Mouse (Mus musculus): ENCODE data around the gene Ddn.
"Not testable (repeated sequence)": the region's sequence is repeated elsewhere in the genome, so short reads cannot be mapped to it uniquely, and the experiment has no call there.

The Ddn gene

GRCm38 (mm10) chr15:98831684-98832035, 22.4 kb upstream of the Ddn start:
- DNase-seq (ENCODE audit: low spot score): no peak

DNA sequence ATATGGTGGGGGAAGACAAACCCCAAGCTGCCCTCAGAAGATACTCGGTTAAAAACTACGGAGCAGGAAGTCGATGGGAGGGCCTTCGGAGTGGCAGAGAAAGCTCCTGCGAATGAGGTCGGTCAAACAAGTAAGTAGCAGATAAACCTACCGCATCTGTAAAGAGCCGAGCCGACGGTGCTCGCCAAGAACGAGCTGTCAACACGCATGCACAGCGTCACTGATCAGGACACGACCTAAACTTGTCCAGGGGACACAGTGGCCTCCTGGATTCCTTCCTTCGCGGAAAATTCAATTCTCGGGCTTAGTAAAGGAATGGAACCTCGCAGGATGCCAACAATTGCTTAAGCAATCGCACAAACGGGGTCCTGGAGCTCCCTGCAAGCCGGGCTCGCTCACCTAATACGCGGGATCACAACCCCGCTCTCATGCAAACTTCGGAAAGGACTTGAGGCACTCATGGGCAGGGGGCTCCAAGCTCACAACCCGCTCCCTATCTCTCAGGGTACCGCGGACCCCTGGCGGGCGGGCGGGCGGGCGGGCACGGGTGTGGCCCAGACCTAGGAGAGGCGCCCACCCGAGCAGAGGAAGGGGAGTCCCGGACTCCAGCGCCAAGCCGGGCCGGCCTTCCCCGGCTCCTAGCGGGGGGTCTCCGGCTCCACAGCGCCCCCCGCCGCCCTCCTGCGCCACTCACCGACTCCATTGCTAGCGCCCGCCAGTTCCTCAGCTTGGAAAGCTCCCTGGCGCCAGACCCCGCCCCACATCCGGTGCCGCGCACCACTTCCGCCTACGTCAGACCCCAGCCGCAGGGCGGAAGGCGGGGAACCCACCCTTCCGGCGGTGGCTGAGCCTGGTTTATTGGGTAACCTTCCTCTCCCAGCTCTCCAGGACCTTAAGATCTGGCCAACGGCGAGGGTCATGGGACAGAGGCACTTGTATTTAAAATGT, 21.7 kb upstream of the Ddn start, which contains the start of gene Prkag1:
Gene Prkag1 (minus strand): TSS at position 786 of the 948 bp plus-strand sequence.
- peak; percentile 98 for DNase-seq (ENCODE audit: low spot score)

- DNase-seq (ENCODE audit: low spot score): no peak
These were observed 18.3 kb upstream of the Ddn start for GRCm38 (mm10) chr15:98827611-98828011.

DNA sequence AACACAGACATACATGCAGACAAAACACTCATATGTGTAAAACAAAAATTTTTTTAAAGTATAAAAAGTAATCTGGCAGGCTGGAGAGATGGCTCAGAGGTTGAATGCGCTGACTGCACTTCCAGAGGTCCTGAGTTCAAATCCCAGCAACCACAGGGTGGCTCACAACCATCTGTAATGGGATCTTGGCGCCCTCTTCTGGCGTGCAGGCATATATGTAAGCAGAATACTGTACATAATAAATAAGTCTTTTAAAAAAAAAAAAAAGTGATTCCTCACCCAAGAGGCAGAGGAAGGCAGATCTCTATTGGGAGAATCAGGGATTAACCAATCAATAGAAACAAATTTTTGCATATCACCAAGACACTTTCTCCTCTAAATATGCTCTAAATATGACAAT, 14.1 kb upstream of the Ddn start:
- no peak for DNase-seq (ENCODE audit: low spot score)

- no peak for DNase-seq (ENCODE audit: low spot score)
These were observed 12.9 kb upstream of the Ddn start for GRCm38 (mm10) chr15:98822147-98822546.

- no peak for DNase-seq (ENCODE audit: low spot score)
These were observed 12.1 kb upstream of the Ddn start for GRCm38 (mm10) chr15:98821403-98821802.

DNA sequence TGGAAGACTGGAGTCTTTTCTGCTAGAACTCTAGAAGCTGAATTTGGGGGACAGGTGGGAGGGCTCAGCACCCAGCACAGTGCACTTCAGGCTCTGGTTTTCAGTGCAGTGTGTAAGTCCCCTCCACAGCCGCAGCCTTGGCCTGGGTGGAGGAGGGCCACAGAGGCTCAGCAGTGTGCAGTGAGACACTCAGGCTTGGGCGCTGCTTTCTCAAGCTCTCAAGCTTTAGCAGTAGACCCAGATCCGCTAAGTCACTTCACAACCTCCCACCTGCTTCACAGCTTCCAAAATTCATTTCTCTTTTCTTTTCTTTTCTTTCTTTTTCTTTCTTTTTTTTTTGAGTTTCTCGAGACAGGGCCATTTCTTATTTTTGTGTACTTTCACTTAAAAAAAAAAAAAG, 11.6 kb upstream of the Ddn start:
- DNase-seq (ENCODE audit: low spot score): no peak

DNA sequence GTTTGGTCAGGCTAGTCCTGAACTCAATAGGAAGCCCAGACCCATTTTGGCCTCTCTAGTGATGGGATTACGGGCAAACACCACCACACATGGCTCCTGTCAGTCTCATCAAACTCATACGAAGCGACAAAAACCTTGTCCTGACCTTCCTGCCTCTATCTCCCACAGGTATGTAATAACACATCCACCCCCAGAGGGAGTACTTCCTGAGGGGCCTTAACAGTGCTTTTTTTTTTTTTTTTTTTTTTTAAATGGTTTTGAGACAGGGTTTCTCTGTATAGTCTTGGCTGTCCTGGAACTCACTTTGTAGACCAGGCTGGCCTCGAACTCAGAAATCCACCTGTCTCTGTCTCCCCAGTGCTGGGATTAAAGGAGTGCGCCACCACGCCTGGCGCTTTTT, 8.9 kb upstream of the Ddn start:
- DNase-seq (ENCODE audit: low spot score): no peak

GRCm38 (mm10) chr15:98812741-98813424, 3.6 kb upstream of the Ddn start:
- DNase-seq (ENCODE audit: low spot score): peak; percentile 42

- not testable (repeated sequence) for DNase-seq (ENCODE audit: low spot score)
These were observed 922 bp upstream of the Ddn start for GRCm38 (mm10) chr15:98810212-98810611.

GRCm38 (mm10) chr15:98808651-98809134, 597 bp downstream of the Ddn start:
- DNase-seq (ENCODE audit: low spot score): no peak

- peak; percentile 77 for DNase-seq (ENCODE audit: low spot score)
These were observed 1.2 kb downstream of the Ddn start for GRCm38 (mm10) chr15:98807895-98808650.

DNA sequence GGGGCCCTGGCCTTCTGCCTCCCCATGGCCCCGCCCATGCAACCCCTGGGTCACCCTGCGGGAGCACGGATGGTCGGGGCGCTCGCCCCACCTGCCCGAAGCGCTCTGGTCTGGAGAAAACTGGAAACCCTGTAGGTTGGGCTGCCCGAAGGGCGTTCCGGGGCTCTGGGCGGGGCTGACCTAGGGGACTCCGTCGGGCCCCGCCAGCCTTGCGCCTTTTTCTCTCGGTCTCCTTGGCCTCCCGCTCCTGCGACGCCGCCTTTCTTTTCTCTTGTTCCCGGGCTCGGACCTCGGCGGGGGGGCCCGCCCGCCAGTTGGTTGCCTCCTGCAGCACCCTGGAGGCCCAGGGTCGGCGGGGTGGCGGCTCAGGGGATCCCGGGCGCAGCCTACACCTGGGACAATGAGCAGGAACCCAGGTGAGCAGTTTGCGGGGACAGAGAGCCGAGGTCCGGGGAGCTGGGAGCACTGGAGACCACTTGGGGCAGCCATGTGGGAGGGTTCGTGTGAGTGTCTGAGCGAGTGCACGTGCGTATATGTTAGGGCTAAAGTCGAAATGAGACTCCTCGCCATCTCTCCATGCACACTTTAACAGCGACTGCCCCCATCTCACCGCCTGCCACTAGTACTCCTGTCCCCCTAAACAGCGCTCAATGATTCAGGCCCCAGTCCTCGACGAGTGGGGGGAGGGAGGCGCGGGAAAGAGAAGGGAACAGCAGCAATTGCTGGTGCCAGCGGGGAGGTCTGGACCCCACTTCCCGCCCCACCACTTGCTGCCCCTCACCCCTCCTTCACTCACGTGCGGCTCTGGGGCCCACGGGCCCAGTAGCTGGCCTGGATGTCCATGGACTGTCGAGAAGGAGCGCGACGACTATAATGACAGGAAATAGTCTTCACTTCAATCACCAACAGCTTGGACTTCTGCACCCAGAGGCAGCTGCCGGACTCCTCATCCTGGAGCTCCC, 2.2 kb downstream of the Ddn start:
- no peak for DNase-seq (ENCODE audit: low spot score)

GRCm38 (mm10) chr15:98806071-98806808, 3.0 kb downstream of the Ddn start:
- DNase-seq (ENCODE audit: low spot score): no peak

DNA sequence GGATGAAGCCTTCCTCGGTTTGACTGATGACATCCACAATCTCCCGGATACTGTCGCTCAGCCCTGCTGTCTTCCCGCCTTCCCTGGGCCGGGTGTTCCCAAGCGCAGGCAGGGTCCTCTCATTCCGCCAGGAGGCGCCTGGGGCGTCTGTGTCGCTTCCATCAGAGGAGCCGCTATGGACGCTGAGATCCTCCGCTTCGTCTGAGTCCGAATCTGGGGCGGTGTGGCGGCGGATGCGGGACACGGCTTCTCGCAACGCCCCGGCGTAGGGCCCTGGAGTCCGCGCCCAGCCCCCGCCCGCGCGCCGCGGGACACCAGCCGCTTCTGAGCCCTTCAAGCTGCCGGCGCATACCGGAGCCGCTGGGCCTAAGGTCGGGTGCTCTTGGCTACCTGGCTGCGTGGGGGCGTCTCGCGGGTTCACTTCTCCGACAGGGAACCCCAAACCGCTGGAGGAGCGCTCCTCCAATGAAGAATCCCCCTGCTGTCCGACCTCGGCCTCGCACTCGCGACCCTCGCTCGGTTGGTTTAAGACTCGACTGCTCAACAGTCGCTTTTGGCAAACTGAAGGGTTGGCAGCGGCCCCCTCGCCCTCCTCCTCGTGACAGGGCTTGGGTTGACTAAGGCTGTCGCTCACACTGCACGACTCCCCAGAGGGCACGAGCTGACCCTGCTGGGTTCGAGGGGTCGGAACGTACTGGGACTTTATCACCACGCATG, 3.8 kb downstream of the Ddn start:
- DNase-seq (ENCODE audit: low spot score): no peak

- peak; percentile 85 for DNase-seq (ENCODE audit: low spot score)
These were observed 5.2 kb downstream of the Ddn start for GRCm38 (mm10) chr15:98804054-98804453.

GRCm38 (mm10) chr15:98802926-98803325, 6.4 kb downstream of the Ddn start:
- DNase-seq (ENCODE audit: low spot score): no peak

DNA sequence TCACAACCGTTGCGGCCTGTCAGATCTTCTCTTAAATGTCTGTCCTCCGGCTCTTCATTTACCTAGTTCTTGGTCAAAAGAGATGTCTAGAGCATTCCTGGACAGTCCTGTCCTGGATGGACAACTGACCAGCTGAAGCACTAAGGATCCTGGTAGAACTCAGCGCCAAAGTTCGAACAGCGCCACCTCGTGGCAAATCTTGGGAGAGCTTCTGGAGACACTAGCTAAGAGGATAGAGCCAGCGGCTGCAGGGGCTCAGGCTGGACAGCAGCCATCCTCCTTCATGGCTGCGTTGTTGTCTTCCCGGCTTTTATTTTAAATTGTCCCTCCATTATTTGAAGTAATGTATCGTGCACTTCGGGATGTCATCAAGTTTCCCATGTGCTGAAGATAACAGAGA, 9.9 kb downstream of the Ddn start:
- DNase-seq (ENCODE audit: low spot score): peak; percentile 92

GRCm38 (mm10) chr15:98798903-98799302, 10.4 kb downstream of the Ddn start:
- DNase-seq (ENCODE audit: low spot score): peak; percentile 46

Measured in MN1 (cell line).